Mouse (Mus musculus) intestine, embryonic 14.5 days (tissue): ENCODE results near the gene Uevld. TPM values are rescaled to one million over a fixed set of nuclear protein-coding genes. Genes with fewer than 3 reads are reported as not detected.
A peak's percentile ranks its signal among the peaks of the same experiment; 100 is the strongest.
"Not testable (repeated sequence)": the region's sequence is repeated elsewhere in the genome, so short reads cannot be mapped to it uniquely, and the experiment has no call there.

Experiments
- ATAC-seq: fragments of 200-750 bp; cut with Nextera tagmentation; replicated peaks from 2 replicates; pipeline ENCODE4 v1.8.0; 2017; ENCODE audit warnings: low read depth, moderate number of reproducible peaks, moderate TSS enrichment, moderate library complexity; ENCODE audit not compliant: low FRiP score, low TSS enrichment
- DNase-seq: peaks from one replicate; pipeline ENCODE4 v3.0.0-alpha.2; 2018; ENCODE audit warnings: low spot score
- H3K27ac ChIP-seq: fragments of 300-500 bp; sonication (generic); 2 replicates; pipeline ENCODE4 v1.5.1; 2014; ENCODE audit warnings: low read depth, mild to moderate bottlenecking, control low read depth
- H3K27me3 ChIP-seq: fragments of 300-500 bp; sonication (generic); replicated peaks from 2 replicates; pipeline ENCODE4 v1.6.1; 2014; ENCODE audit warnings: low read length, control low read depth; ENCODE audit not compliant: control insufficient read depth, insufficient read depth
- H3K36me3 ChIP-seq: fragments of 300-500 bp; sonication (generic); 2 replicates; pipeline ENCODE4 v1.6.1; 2014; ENCODE audit warnings: low read length, control low read depth; ENCODE audit not compliant: control insufficient read depth, insufficient read depth
- H3K4me1 ChIP-seq: fragments of 300-500 bp; sonication (generic); replicated peaks from 2 replicates; pipeline ENCODE4 v1.6.1; 2014; ENCODE audit warnings: low read length, control low read depth, mixed read lengths; ENCODE audit not compliant: control insufficient read depth, insufficient read depth
- H3K4me2 ChIP-seq: fragments of 300-500 bp; sonication (generic); 2 replicates; pipeline ENCODE4 v1.6.1; 2014; ENCODE audit warnings: low read length
- H3K4me3 ChIP-seq: fragments of 300-500 bp; sonication (generic); 2 replicates; pipeline ENCODE4 v1.5.1; 2014; ENCODE audit warnings: low read depth, low read length, control low read depth, mixed read lengths
- H3K9ac ChIP-seq: fragments of 300-500 bp; sonication (generic); 2 replicates; pipeline ENCODE4 v1.6.1; 2014; ENCODE audit warnings: mild to moderate bottlenecking, low read length
- H3K9me3 ChIP-seq: fragments of 300-500 bp; sonication (generic); 2 replicates; pipeline ENCODE4 v1.6.1; 2016; ENCODE audit warnings: low read length, control low read depth; ENCODE audit not compliant: control insufficient read depth
- WGBS: fragments of 180-500 bp; shearing (Covaris S2); extraction: QIAGEN DNeasy Blood & Tissue Kit; methylation state at CpG from one replicate; pipeline ENCODE4 v1.1.7; 2014; 5-methylcytosine and 5-hydroxymethylcytosine counted together
- polyA plus RNA-seq: library from polyadenylated mRNA; unstranded; fragments of >200 nt; fragmentation: Nextera tagmentation; extraction: Ambion mirVana; gene quantifications from 2 replicates; pipeline ENCODE4 v1.2.1, GENCODE M21; 2014

The Uevld gene
- polyA plus RNA-seq, 1 experiment from 2014 or later: 11.4 TPM

GRCm38 (mm10) chr7:46918678-46919371 is 39.5 kb downstream of the Uevld start:
- 13% methylated on average over 13 of the region's 13 CpGs for WGBS
- H3K4me1 ChIP-seq: peaks cover 15% of the 10 kb centered on the region
- peak overlapping the region; percentile 90 for H3K9ac ChIP-seq
- peak overlapping the region; percentile 59 for H3K4me2 ChIP-seq
- H3K27me3 ChIP-seq: no peaks in the 10 kb centered on the region
- no peak for ATAC-seq
- peak overlapping the region; percentile 91 for H3K4me3 ChIP-seq
- H3K9me3 ChIP-seq: no peaks in the 10 kb centered on the region
- DNase-seq: peak; percentile 54
- H3K27ac ChIP-seq: peak overlapping the region; percentile 96
- H3K36me3 ChIP-seq: peaks cover 14% of the 10 kb centered on the region

DNA sequence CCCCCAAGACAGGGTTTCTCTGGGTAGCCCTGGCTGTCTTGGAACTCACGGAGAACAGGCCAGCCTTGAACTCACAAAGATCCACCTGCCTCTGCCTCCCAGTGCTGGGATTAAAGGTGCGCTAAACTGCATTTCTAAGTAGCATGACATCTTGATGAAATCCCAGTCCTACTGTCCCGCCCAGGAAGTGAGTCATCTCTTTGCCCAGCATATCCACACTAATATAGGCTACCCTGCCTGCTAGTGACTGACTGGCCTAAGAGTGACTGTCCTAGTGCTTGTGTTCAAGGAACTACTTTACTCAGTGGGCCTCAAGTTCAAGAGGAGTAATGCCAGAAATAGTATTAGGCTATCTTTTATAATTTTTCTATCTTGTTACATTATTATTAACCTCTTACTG is 42.0 kb downstream of the Uevld start:
- Histone ChIP-seq H3K4me1 (peaks cover 15% of the 10 kb centered on the region), H3K9me3 (no peaks in the 10 kb centered on the region), H3K9ac (no peak overlapping the region), H3K4me2 (no peak overlapping the region), H3K27me3 (no peaks in the 10 kb centered on the region), H3K36me3 (peaks cover 34% of the 10 kb centered on the region), H3K4me3 (no peak overlapping the region), H3K27ac (no peak overlapping the region)
- DNase-seq (no peak), ATAC-seq (no peak)
- WGBS: 85% methylated on average over 3 of the region's 3 CpGs

DNA sequence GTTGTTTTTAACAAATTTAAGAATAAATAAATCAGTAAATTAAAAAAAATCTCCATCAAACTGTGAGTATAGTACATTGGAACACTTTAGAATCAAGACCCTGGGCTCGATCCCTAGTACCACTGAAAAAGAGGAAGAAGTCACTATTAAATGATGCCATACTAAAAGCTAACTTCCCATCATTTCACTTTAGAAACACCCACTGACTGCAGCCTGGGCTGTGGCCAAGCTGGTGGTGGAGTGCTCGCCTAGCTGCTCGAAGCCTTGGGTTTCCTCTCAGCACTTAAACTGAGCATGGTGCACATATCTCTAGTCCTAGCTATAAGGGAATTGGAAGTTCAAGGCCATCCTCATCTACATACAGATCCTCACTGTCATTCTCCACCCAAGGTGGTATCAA is 47.1 kb downstream of the Uevld start:
- H3K27me3 ChIP-seq: no peaks in the 10 kb centered on the region

DNA sequence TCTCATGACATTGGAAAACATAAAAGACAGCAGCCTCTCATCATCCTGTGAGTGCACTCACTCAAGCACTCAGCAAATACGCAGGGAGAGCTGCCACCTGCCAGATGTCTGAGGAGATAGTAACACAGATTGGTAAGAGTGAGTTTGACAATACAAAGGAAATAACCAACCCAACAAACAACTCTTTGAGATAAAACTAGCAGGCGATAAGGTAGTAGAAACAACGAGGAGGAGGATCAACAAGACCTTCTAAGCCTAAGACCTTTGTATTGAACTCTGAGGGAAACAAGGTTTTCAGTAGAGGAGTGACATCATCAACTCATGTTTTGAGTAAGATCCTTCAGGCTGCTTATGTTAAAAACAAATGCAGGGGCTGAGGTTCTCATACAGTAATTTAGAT is 59.0 kb downstream of the Uevld start:
- Histone ChIP-seq H3K27me3 (no peaks in the 10 kb centered on the region), H3K9ac (no peak overlapping the region), H3K4me2 (no peak overlapping the region), H3K9me3 (no peaks in the 10 kb centered on the region), H3K27ac (no peak overlapping the region), H3K36me3 (peaks cover 97% of the 10 kb centered on the region), H3K4me3 (no peak overlapping the region), H3K4me1 (no peaks in the 10 kb centered on the region)
- 82% methylated on average over 3 of the region's 3 CpGs for WGBS
- ATAC-seq: no peak
- DNase-seq: no peak

More for the DNA sequence above, 47.1 kb downstream of the Uevld start:
- no peaks in the 10 kb centered on the region for H3K4me1 ChIP-seq
- peaks cover 74% of the 10 kb centered on the region for H3K36me3 ChIP-seq
- no peak overlapping the region for H3K4me3 ChIP-seq
- no peaks in the 10 kb centered on the region for H3K9me3 ChIP-seq
- H3K4me2 ChIP-seq: no peak overlapping the region
- no peak for ATAC-seq
- DNase-seq: no peak
- H3K9ac ChIP-seq: no peak overlapping the region
- H3K27ac ChIP-seq: no peak overlapping the region
- WGBS: 92% methylated on average over 3 of the region's 3 CpGs

DNA sequence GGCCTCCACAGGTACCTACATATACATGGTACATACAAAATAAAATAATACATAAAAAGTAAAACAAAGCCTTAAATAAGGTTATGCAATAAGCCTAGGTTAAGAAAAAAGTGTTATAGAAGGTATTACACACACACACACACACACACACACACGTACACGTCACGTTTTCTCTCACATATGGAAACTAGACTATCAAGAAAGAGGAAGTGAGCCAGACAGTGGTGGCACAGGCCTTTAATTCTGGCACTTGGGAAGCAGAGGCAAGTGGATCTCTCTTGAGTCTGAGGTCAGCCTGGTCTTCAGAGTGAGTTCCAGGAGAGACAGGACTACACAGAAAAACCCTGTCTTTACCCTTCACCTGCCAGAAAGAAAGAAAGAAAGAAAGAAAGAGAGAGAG is 62.8 kb downstream of the Uevld start:
- no peak overlapping the region for H3K9ac ChIP-seq
- WGBS: 88% methylated on average over 3 of the region's 3 CpGs
- H3K9me3 ChIP-seq: no peaks in the 10 kb centered on the region
- H3K4me2 ChIP-seq: no peak overlapping the region
- no peaks in the 10 kb centered on the region for H3K4me1 ChIP-seq
- no peak overlapping the region for H3K27ac ChIP-seq
- DNase-seq (no peak), ATAC-seq (no peak)
- H3K27me3 ChIP-seq: no peaks in the 10 kb centered on the region
- H3K36me3 ChIP-seq: peaks cover 94% of the 10 kb centered on the region
- no peak overlapping the region for H3K4me3 ChIP-seq

- Histone ChIP-seq H3K4me3 (no peak overlapping the region), H3K9me3 (no peaks in the 10 kb centered on the region), H3K4me2 (no peak overlapping the region), H3K27me3 (no peaks in the 10 kb centered on the region), H3K36me3 (peaks cover 31% of the 10 kb centered on the region), H3K9ac (no peak overlapping the region), H3K27ac (no peak overlapping the region), H3K4me1 (no peaks in the 10 kb centered on the region)
- no peak for ATAC-seq
- 90% methylated on average over 3 of the region's 3 CpGs for WGBS
- DNase-seq: no peak
Observed at GRCm38 (mm10) chr7:46883304-46883703, 75.0 kb downstream of the Uevld start.

DNA sequence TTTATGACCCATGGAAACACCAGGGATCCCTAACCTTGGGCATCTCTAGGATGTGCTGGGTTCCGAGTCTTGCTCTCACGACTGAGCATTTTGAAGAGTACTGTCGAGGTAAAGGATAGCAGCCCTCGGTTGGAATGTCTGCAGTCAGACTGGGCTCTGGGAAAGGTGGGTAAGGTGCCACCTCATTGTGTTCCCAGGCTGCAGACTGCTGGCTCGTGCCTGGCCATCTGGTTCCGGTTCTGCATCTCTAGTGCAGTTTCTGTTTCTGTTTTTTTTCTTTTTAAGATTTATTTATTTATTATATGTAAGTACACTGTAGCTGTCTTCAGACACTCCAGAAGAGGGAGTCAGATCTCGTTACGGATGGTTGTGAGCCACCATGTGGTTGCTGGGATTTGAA is 76.4 kb downstream of the Uevld start:
- not testable (repeated sequence) for H3K9me3 ChIP-seq, ATAC-seq, H3K4me1 ChIP-seq, H3K9ac ChIP-seq, H3K27me3 ChIP-seq, DNase-seq, H3K4me2 ChIP-seq, H3K4me3 ChIP-seq, H3K27ac ChIP-seq
- H3K36me3 ChIP-seq: peaks cover 19% of the 10 kb centered on the region
- WGBS: 77% methylated on average over 6 of the region's 8 CpGs

- H3K27ac ChIP-seq: no peak overlapping the region
- H3K36me3 ChIP-seq: peaks cover 11% of the 10 kb centered on the region; the same call in 1 of the 2 replicates
- H3K9ac ChIP-seq: no peak overlapping the region
- H3K4me2 ChIP-seq: no peak overlapping the region
- H3K4me1 ChIP-seq: no peaks in the 10 kb centered on the region
- ATAC-seq (no peak), DNase-seq (no peak)
- 87% methylated on average over 2 of the region's 2 CpGs for WGBS
- H3K4me3 ChIP-seq: no peak overlapping the region
- H3K9me3 ChIP-seq: no peaks in the 10 kb centered on the region
- no peaks in the 10 kb centered on the region for H3K27me3 ChIP-seq
Observed at GRCm38 (mm10) chr7:46880992-46881391, 77.3 kb downstream of the Uevld start.

GRCm38 (mm10) chr7:46879851-46880250 is 78.5 kb downstream of the Uevld start:
- no peak overlapping the region for H3K4me2 ChIP-seq
- no peaks in the 10 kb centered on the region for H3K4me1 ChIP-seq
- no peak for DNase-seq
- no peak for ATAC-seq
- no peak overlapping the region for H3K27ac ChIP-seq
- no peak overlapping the region for H3K9ac ChIP-seq
- no peak overlapping the region for H3K4me3 ChIP-seq
- H3K27me3 ChIP-seq: no peaks in the 10 kb centered on the region
- peaks cover 5% of the 10 kb centered on the region; the same call in 1 of the 2 replicates for H3K36me3 ChIP-seq
- WGBS: 94% methylated on average over 5 of the region's 5 CpGs
- H3K9me3 ChIP-seq: no peaks in the 10 kb centered on the region
